Mouse (Mus musculus) megakaryocyte, embryonic 14.5 days (primary cell): Measurements from ENCODE around the gene Rere.

Source experiments
- FLI1 ChIP-seq: IDR thresholded peaks from 2 replicates; pipeline ENCODE4 v1.6.1; 2012; ENCODE audit warnings: low read length, inconsistent platforms, mixed read lengths
- GATA1 ChIP-seq: IDR thresholded peaks from 3 replicates; pipeline ENCODE4 v1.6.1; 2012; ENCODE audit warnings: mixed read lengths, low read length, inconsistent platforms, borderline replicate concordance

DNA sequence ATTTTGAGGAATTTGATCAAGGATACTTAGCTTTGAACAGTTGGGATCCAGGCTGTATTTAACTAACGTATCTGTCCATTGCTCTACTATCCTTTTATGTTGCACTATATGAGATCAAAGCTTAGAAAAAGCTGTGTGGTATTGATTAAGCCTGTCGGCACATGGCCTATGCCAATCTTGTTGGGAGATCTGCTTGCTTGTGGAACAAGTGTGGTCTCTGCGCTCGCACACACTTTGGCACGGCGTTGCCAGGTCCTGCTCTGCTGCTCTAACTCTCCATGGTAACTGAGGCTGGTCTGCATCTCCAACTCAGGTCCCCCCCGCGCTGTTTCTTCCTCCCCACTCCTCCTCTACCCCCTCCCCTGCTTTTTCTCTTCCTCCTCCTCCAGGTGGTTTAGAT lies 112.2 kb downstream of the Rere start:
- TF ChIP-seq GATA1, result no peak
- no peak for TF ChIP-seq FLI1
